Mouse (Mus musculus): ENCODE measurements around the gene Man2a1. TPM values are rescaled to one million over a fixed set of nuclear protein-coding genes. Genes with fewer than 3 reads are reported as not detected.

Gene Man2a1
- polyA plus RNA-seq, 1 experiment from 2014 or later: 5.4 TPM

DNA sequence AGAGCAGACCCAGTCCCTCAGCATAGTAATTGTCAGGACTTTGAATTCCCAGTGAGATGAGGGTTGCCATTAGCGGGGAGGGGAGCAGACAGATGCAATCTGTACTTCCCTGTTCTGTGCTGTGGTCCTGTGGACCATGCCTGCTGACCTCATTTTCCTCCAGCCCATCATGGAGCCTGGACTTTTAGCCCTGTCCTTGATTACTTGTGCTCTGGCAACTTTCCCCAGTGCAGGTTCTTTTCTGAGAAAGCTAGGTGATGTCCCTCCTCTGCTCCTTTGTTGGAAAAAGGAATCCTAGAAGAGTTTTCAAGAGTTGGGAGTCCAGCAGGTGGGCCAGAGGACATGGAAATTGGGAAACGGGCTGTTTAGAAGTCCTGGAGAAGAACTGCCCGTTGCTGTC lies 40.8 kb downstream of the Man2a1 start:
- H3K27me3 ChIP-seq (replicated peaks): no peaks in the 10 kb centered on the region
- H3K36me3 ChIP-seq: no peaks in the 10 kb centered on the region
- H3K9ac ChIP-seq (replicated peaks): no peak overlapping the region
- no peak overlapping the region for H3K4me3 ChIP-seq (replicated peaks)
- no peaks in the 10 kb centered on the region for H3K9me3 ChIP-seq (replicated peaks)
- ATAC-seq (ENCODE audit: low FRiP score): no peak
- H3K4me1 ChIP-seq: peaks cover 4% of the 10 kb centered on the region; the same call in 1 of the 2 replicates
- no peak overlapping the region for H3K27ac ChIP-seq (replicated peaks)
- no peak overlapping the region for H3K4me2 ChIP-seq
- WGBS: 67% methylated on average over 3 of the region's 3 CpGs

GRCm38 (mm10) chr17:64643644-64644043 lies 43.1 kb downstream of the Man2a1 start:
- Histone ChIP-seq H3K4me2 (no peak overlapping the region), H3K9me3 (replicated peaks) (no peaks in the 10 kb centered on the region), H3K27me3 (replicated peaks) (no peaks in the 10 kb centered on the region), H3K36me3 (no peaks in the 10 kb centered on the region), H3K27ac (replicated peaks) (no peak overlapping the region), H3K4me1 (peaks cover 4% of the 10 kb centered on the region; the same call in 1 of the 2 replicates), H3K9ac (replicated peaks) (no peak overlapping the region), H3K4me3 (replicated peaks) (no peak overlapping the region)
- 30% methylated on average over 7 of the region's 7 CpGs for WGBS
- no peak for ATAC-seq (ENCODE audit: low FRiP score)

DNA sequence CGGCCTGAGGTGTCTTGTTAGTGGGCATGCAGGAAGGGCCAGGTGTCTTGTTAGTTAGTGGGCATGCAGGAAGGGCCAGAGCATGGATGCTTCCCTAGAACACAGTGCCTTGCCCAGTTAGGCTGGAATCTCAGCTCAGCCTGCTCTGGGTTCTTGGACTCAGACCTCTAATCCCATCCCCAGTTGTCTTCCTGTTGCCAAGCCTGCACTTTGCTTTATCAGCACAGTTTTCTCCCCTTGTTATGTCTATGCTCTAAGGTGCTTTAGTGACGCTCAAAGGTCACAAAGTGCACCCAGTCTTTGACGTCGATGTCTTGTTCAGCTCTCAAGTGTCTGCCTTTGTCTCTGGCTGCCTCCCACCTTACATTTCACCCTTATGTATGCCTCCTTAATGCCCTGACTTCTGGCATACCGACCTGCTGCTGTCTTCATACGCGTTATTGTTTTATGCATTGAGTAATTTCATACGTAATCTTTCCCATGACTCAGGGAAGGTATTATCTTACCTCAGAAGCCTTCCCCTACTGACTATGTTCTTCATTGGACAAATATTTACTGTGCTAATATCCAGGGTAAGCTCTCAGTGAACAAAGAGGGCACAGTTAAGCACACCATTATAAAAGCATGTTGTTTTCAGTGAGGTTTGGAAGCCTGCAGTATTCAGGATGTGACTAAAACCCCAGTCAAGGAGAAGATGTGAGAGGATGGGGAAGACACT lies 44.5 kb downstream of the Man2a1 start:
- ATAC-seq (ENCODE audit: low FRiP score): no peak

DNA sequence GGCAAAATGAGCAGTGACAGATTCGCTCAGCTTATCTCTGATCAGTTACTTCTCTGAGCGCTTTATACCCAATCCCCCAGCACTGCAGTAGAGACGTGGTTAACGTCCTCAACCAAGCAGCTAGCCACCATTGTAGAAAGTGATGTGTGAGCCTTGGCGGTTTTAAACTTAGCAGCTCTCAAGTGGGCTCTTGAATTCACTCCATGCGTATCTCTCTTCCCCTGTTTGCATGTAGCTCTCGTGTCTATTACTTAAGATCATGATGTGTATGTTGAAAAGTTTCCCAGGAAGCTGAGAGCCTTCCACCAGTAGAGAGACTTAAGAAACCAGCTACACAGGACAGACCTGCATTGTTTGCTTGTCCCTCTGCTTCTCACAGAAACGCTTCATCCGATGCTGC lies 46.9 kb downstream of the Man2a1 start:
- Histone ChIP-seq H3K9me3 (replicated peaks) (no peaks in the 10 kb centered on the region), H3K9ac (replicated peaks) (no peak overlapping the region), H3K4me3 (replicated peaks) (no peak overlapping the region), H3K27ac (replicated peaks) (no peak overlapping the region), H3K4me1 (peaks cover 4% of the 10 kb centered on the region; the same call in 1 of the 2 replicates), H3K27me3 (replicated peaks) (no peaks in the 10 kb centered on the region), H3K4me2 (no peak overlapping the region), H3K36me3 (peaks cover 3% of the 10 kb centered on the region)
- no peak for ATAC-seq (ENCODE audit: low FRiP score)
- 75% methylated on average over 9 of the region's 9 CpGs for WGBS

More for the DNA sequence above, 44.5 kb downstream of the Man2a1 start:
- Histone ChIP-seq H3K4me3 (replicated peaks) (no peak overlapping the region), H3K27ac (replicated peaks) (no peak overlapping the region), H3K4me2 (no peak overlapping the region), H3K9me3 (replicated peaks) (no peaks in the 10 kb centered on the region), H3K36me3 (no peaks in the 10 kb centered on the region), H3K9ac (replicated peaks) (no peak overlapping the region), H3K27me3 (replicated peaks) (no peaks in the 10 kb centered on the region), H3K4me1 (peaks cover 4% of the 10 kb centered on the region; the same call in 1 of the 2 replicates)
- WGBS: 79% methylated on average over 8 of the region's 8 CpGs

- no peaks in the 10 kb centered on the region for H3K4me1 ChIP-seq
- no peaks in the 10 kb centered on the region for H3K27me3 ChIP-seq (replicated peaks)
- no peak overlapping the region for H3K9ac ChIP-seq (replicated peaks)
- peaks cover 7% of the 10 kb centered on the region for H3K36me3 ChIP-seq
- H3K4me3 ChIP-seq (replicated peaks): no peak overlapping the region
- WGBS: 59% methylated on average over 9 of the region's 9 CpGs
- no peak for ATAC-seq (ENCODE audit: low FRiP score)
- no peaks in the 10 kb centered on the region for H3K9me3 ChIP-seq (replicated peaks)
- no peak overlapping the region for H3K4me2 ChIP-seq
- no peak overlapping the region for H3K27ac ChIP-seq (replicated peaks)
Observed at GRCm38 (mm10) chr17:64650702-64651101, 50.2 kb downstream of the Man2a1 start.

GRCm38 (mm10) chr17:64653621-64654020 lies 53.1 kb downstream of the Man2a1 start:
- no peak overlapping the region for H3K9ac ChIP-seq (replicated peaks)
- no peak overlapping the region for H3K27ac ChIP-seq (replicated peaks)
- no peaks in the 10 kb centered on the region for H3K27me3 ChIP-seq (replicated peaks)
- 100% methylated on average over 2 of the region's 2 CpGs for WGBS
- ATAC-seq (ENCODE audit: low FRiP score): no peak
- no peaks in the 10 kb centered on the region for H3K9me3 ChIP-seq (replicated peaks)
- no peak overlapping the region for H3K4me2 ChIP-seq
- no peaks in the 10 kb centered on the region for H3K4me1 ChIP-seq
- H3K36me3 ChIP-seq: peaks cover 8% of the 10 kb centered on the region
- no peak overlapping the region for H3K4me3 ChIP-seq (replicated peaks)

- no peak overlapping the region for H3K4me2 ChIP-seq
- 95% methylated on average over 4 of the region's 4 CpGs for WGBS
- H3K9ac ChIP-seq (replicated peaks): no peak overlapping the region
- H3K36me3 ChIP-seq: peaks cover 13% of the 10 kb centered on the region
- H3K27ac ChIP-seq (replicated peaks): no peak overlapping the region
- no peaks in the 10 kb centered on the region for H3K4me1 ChIP-seq
- ATAC-seq (ENCODE audit: low FRiP score): no peak
- H3K27me3 ChIP-seq (replicated peaks): no peaks in the 10 kb centered on the region
- H3K9me3 ChIP-seq (replicated peaks): no peaks in the 10 kb centered on the region
- no peak overlapping the region for H3K4me3 ChIP-seq (replicated peaks)
Observed at GRCm38 (mm10) chr17:64659682-64660081, 59.1 kb downstream of the Man2a1 start.

GRCm38 (mm10) chr17:64666518-64666917 lies 66.0 kb downstream of the Man2a1 start:
- Histone ChIP-seq H3K9me3 (replicated peaks) (no peaks in the 10 kb centered on the region), H3K9ac (replicated peaks) (no peak overlapping the region), H3K27ac (replicated peaks) (no peak overlapping the region), H3K4me2 (no peak overlapping the region), H3K27me3 (replicated peaks) (no peaks in the 10 kb centered on the region), H3K4me3 (replicated peaks) (no peak overlapping the region), H3K4me1 (no peaks in the 10 kb centered on the region), H3K36me3 (peaks cover 10% of the 10 kb centered on the region; the same call in 1 of the 2 replicates)
- no peak for ATAC-seq (ENCODE audit: low FRiP score)
- WGBS: 78% methylated on average over 4 of the region's 4 CpGs

- Histone ChIP-seq H3K4me3 (replicated peaks) (no peak overlapping the region), H3K9me3 (replicated peaks) (no peaks in the 10 kb centered on the region), H3K36me3 (peaks cover 22% of the 10 kb centered on the region; the same call in 1 of the 2 replicates), H3K4me2 (no peak overlapping the region), H3K9ac (replicated peaks) (no peak overlapping the region), H3K27me3 (replicated peaks) (no peaks in the 10 kb centered on the region), H3K27ac (replicated peaks) (no peak overlapping the region), H3K4me1 (no peaks in the 10 kb centered on the region)
- WGBS: 66% methylated on average over 5 of the region's 5 CpGs
- ATAC-seq (ENCODE audit: low FRiP score): no peak
Observed at GRCm38 (mm10) chr17:64668504-64668903, 68.0 kb downstream of the Man2a1 start.

GRCm38 (mm10) chr17:64674401-64674800 lies 73.9 kb downstream of the Man2a1 start:
- no peak for ATAC-seq (ENCODE audit: low FRiP score)
- Histone ChIP-seq H3K9me3 (replicated peaks) (no peaks in the 10 kb centered on the region), H3K9ac (replicated peaks) (no peak overlapping the region), H3K4me1 (peaks cover 10% of the 10 kb centered on the region; the same call in 1 of the 2 replicates), H3K36me3 (peaks cover 25% of the 10 kb centered on the region), H3K27me3 (replicated peaks) (no peaks in the 10 kb centered on the region), H3K27ac (replicated peaks) (no peak overlapping the region), H3K4me2 (no peak overlapping the region), H3K4me3 (replicated peaks) (no peak overlapping the region)
- WGBS: 96% methylated on average over 1 of the region's 1 CpGs

DNA sequence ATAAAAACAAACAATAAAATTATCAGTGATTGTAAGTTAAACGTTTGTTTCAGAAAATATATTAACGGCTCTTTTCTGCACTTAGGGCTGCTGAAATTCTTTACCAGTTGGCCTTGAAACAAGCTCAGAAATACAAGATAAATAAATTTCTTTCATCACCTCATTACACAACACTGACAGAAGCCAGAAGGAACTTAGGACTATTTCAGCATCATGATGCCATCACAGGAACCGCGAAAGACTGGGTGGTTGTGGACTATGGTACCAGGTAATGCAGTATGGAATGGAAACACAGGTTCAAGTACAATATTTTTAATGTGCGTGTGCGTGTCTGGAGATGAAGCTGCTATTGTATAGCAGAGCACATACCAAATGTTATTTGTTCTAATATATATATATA lies 74.4 kb downstream of the Man2a1 start:
- no peaks in the 10 kb centered on the region for H3K9me3 ChIP-seq (replicated peaks)

GRCm38 (mm10) chr17:64676735-64677469 lies 76.4 kb downstream of the Man2a1 start:
- no peak overlapping the region for H3K27ac ChIP-seq (replicated peaks)
- H3K4me2 ChIP-seq: no peak overlapping the region
- H3K36me3 ChIP-seq: peaks cover 12% of the 10 kb centered on the region
- peaks cover 10% of the 10 kb centered on the region; the same call in 1 of the 2 replicates for H3K4me1 ChIP-seq
- H3K27me3 ChIP-seq (replicated peaks): no peaks in the 10 kb centered on the region
- WGBS: 54% methylated on average over 10 of the region's 10 CpGs
- no peak overlapping the region for H3K4me3 ChIP-seq (replicated peaks)
- no peak overlapping the region for H3K9ac ChIP-seq (replicated peaks)
- H3K9me3 ChIP-seq (replicated peaks): no peaks in the 10 kb centered on the region
- ATAC-seq (ENCODE audit: low FRiP score): peak; percentile 66; the same call in 1 of the 2 replicates

More for the DNA sequence above, 74.4 kb downstream of the Man2a1 start:
- H3K9ac ChIP-seq (replicated peaks): no peak overlapping the region
- no peak overlapping the region for H3K4me3 ChIP-seq (replicated peaks)
- no peak overlapping the region for H3K4me2 ChIP-seq
- no peaks in the 10 kb centered on the region for H3K27me3 ChIP-seq (replicated peaks)
- H3K4me1 ChIP-seq: peaks cover 10% of the 10 kb centered on the region; the same call in 1 of the 2 replicates
- peaks cover 21% of the 10 kb centered on the region for H3K36me3 ChIP-seq
- 97% methylated on average over 6 of the region's 6 CpGs for WGBS
- H3K27ac ChIP-seq (replicated peaks): no peak overlapping the region
- ATAC-seq (ENCODE audit: low FRiP score): no peak
